Mouse (Mus musculus): ENCODE data around the gene Npas2. TPM values are rescaled to one million over a fixed set of nuclear protein-coding genes. Genes with fewer than 3 reads are reported as not detected.

Gene Npas2
- polyA plus RNA-seq, 1 experiment = 4.5 TPM

- Histone ChIP-seq H3K4me3 (ENCODE audit: insufficient read depth, low read depth, low read length) (no peak overlapping the region), H3K36me3 (ENCODE audit: control insufficient read depth, insufficient read depth, low read length) (no peaks in the 10 kb centered on the region), H3K4me1 (ENCODE audit: control insufficient read depth, insufficient read depth, low read length) (peaks cover 8% of the 10 kb centered on the region), H3K27ac (ENCODE audit: insufficient read depth, low read depth, low read length) (no peak overlapping the region), H3K27me3 (replicated peaks; ENCODE audit: control insufficient read depth, insufficient read depth, low read length) (no peaks in the 10 kb centered on the region)
- DNase-seq = peak; percentile 42
- 46% methylated on average over 3 of the region's 3 CpGs for WGBS
- TF ChIP-seq POLR2A (IDR thresholded peaks at IDR 0.05; ENCODE audit: low read depth, low read length) (no peak), CTCF (conservative IDR thresholded peaks at IDR 0.05; ENCODE audit: insufficient read depth, insufficient read length, low read depth, low read length) (no peak)
These were observed 66.1 kb downstream of the Npas2 start for GRCm38 (mm10) chr1:39259668-39260067.

GRCm38 (mm10) chr1:39260183-39260978 is 66.8 kb downstream of the Npas2 start:
- 63% methylated on average over 8 of the region's 8 CpGs for WGBS
- DNase-seq = peak; percentile 3
- H3K27ac ChIP-seq (ENCODE audit: insufficient read depth, low read depth, low read length) = no peak overlapping the region

GRCm38 (mm10) chr1:39266843-39267512 is 73.4 kb downstream of the Npas2 start:
- TF ChIP-seq CTCF (conservative IDR thresholded peaks at IDR 0.05; ENCODE audit: insufficient read depth, insufficient read length, low read depth, low read length) (no peak), POLR2A (IDR thresholded peaks at IDR 0.05; ENCODE audit: low read depth, low read length) (no peak)
- Histone ChIP-seq H3K4me1 (ENCODE audit: control insufficient read depth, insufficient read depth, low read length) (no peaks in the 10 kb centered on the region), H3K4me3 (ENCODE audit: insufficient read depth, low read depth, low read length) (no peak overlapping the region), H3K36me3 (ENCODE audit: control insufficient read depth, insufficient read depth, low read length) (no peaks in the 10 kb centered on the region), H3K27me3 (replicated peaks; ENCODE audit: control insufficient read depth, insufficient read depth, low read length) (no peaks in the 10 kb centered on the region), H3K27ac (ENCODE audit: insufficient read depth, low read depth, low read length) (no peak overlapping the region)
- no peak for DNase-seq
- WGBS = 66% methylated on average over 9 of the region's 9 CpGs

More at GRCm38 (mm10) chr1:39260183-39260978, 66.8 kb downstream of the Npas2 start:
- H3K27me3 ChIP-seq (replicated peaks; ENCODE audit: control insufficient read depth, insufficient read depth, low read length) = no peaks in the 10 kb centered on the region
- TF ChIP-seq CTCF (conservative IDR thresholded peaks at IDR 0.05; ENCODE audit: insufficient read depth, insufficient read length, low read depth, low read length) (no peak), POLR2A (IDR thresholded peaks at IDR 0.05; ENCODE audit: low read depth, low read length) (no peak)
- peaks cover 8% of the 10 kb centered on the region for H3K4me1 ChIP-seq (ENCODE audit: control insufficient read depth, insufficient read depth, low read length)
- no peaks in the 10 kb centered on the region for H3K36me3 ChIP-seq (ENCODE audit: control insufficient read depth, insufficient read depth, low read length)
- no peak overlapping the region for H3K4me3 ChIP-seq (ENCODE audit: insufficient read depth, low read depth, low read length)

- Histone ChIP-seq H3K4me3 (ENCODE audit: insufficient read depth, low read depth, low read length) (no peak overlapping the region), H3K27me3 (replicated peaks; ENCODE audit: control insufficient read depth, insufficient read depth, low read length) (no peaks in the 10 kb centered on the region), H3K27ac (ENCODE audit: insufficient read depth, low read depth, low read length) (no peak overlapping the region), H3K4me1 (ENCODE audit: control insufficient read depth, insufficient read depth, low read length) (no peaks in the 10 kb centered on the region), H3K36me3 (ENCODE audit: control insufficient read depth, insufficient read depth, low read length) (no peaks in the 10 kb centered on the region)
- WGBS = 37% methylated on average over 6 of the region's 6 CpGs
- no peak for DNase-seq
- TF ChIP-seq CTCF (conservative IDR thresholded peaks at IDR 0.05; ENCODE audit: insufficient read depth, insufficient read length, low read depth, low read length) (no peak), POLR2A (IDR thresholded peaks at IDR 0.05; ENCODE audit: low read depth, low read length) (no peak)
These were observed 79.4 kb downstream of the Npas2 start for GRCm38 (mm10) chr1:39272976-39273375.

- TF ChIP-seq POLR2A (IDR thresholded peaks at IDR 0.05; ENCODE audit: low read depth, low read length) = no peak
- no peak for TF ChIP-seq CTCF (conservative IDR thresholded peaks at IDR 0.05; ENCODE audit: insufficient read depth, insufficient read length, low read depth, low read length)
- no peaks in the 10 kb centered on the region for H3K36me3 ChIP-seq (ENCODE audit: control insufficient read depth, insufficient read depth, low read length)
- no peaks in the 10 kb centered on the region for H3K27me3 ChIP-seq (replicated peaks; ENCODE audit: control insufficient read depth, insufficient read depth, low read length)
- no peak overlapping the region for H3K4me3 ChIP-seq (ENCODE audit: insufficient read depth, low read depth, low read length)
- no peak overlapping the region for H3K27ac ChIP-seq (ENCODE audit: insufficient read depth, low read depth, low read length)
- no peak for DNase-seq
- no peaks in the 10 kb centered on the region for H3K4me1 ChIP-seq (ENCODE audit: control insufficient read depth, insufficient read depth, low read length)
- WGBS = 91% methylated on average over 7 of the region's 7 CpGs
These were observed 86.9 kb downstream of the Npas2 start for GRCm38 (mm10) chr1:39280391-39280790.

- H3K4me1 ChIP-seq (ENCODE audit: control insufficient read depth, insufficient read depth, low read length) = no peaks in the 10 kb centered on the region
- H3K36me3 ChIP-seq (ENCODE audit: control insufficient read depth, insufficient read depth, low read length) = no peaks in the 10 kb centered on the region
- H3K4me3 ChIP-seq (ENCODE audit: insufficient read depth, low read depth, low read length) = no peak overlapping the region
- DNase-seq = no peak
- 66% methylated on average over 15 of the region's 15 CpGs for WGBS
- no peaks in the 10 kb centered on the region for H3K27me3 ChIP-seq (replicated peaks; ENCODE audit: control insufficient read depth, insufficient read depth, low read length)
- H3K27ac ChIP-seq (ENCODE audit: insufficient read depth, low read depth, low read length) = no peak overlapping the region
- TF ChIP-seq POLR2A (IDR thresholded peaks at IDR 0.05; ENCODE audit: low read depth, low read length) = no peak
- no peak for TF ChIP-seq CTCF (conservative IDR thresholded peaks at IDR 0.05; ENCODE audit: insufficient read depth, insufficient read length, low read depth, low read length)
These were observed 87.7 kb downstream of the Npas2 start for GRCm38 (mm10) chr1:39280989-39281875.

Data from kidney, adult 2 months (tissue).